Mouse (Mus musculus) limb, embryonic 14.5 days (tissue): Measurements from ENCODE around the gene Ick. TPM values are rescaled to one million over a fixed set of nuclear protein-coding genes. Genes with fewer than 3 reads are reported as not detected.
A peak's percentile ranks its signal among the peaks of the same experiment; 100 is the strongest.
"Not testable (repeated sequence)": the region's sequence is repeated elsewhere in the genome, so short reads cannot be mapped to it uniquely, and the experiment has no call there.

Experiments
- ATAC-seq: fragments of 200-750 bp; cut with Nextera tagmentation; 2 replicates; pipeline ENCODE4 v1.8.0; 2017; ENCODE audit warnings: low read depth, moderate number of reproducible peaks, moderate TSS enrichment; ENCODE audit not compliant: low FRiP score
- DNase-seq: peaks from one replicate; pipeline ENCODE4 v3.0.0-alpha.2; 2015; ENCODE audit warnings: low spot score
- H3K27ac ChIP-seq: fragments of 300-500 bp; sonication (generic); replicated peaks from 2 replicates; pipeline ENCODE4 v1.5.1; 2014; ENCODE audit warnings: low read depth, mild to moderate bottlenecking, low read length, moderate library complexity, mixed read lengths
- H3K27me3 ChIP-seq: fragments of 300-500 bp; sonication (generic); 2 replicates; pipeline ENCODE4 v1.6.1; 2014; ENCODE audit warnings: low read length, mixed read lengths; ENCODE audit not compliant: control insufficient read depth, insufficient read depth
- H3K36me3 ChIP-seq: fragments of 300-500 bp; sonication (generic); 2 replicates; pipeline ENCODE4 v1.6.1; 2014; ENCODE audit warnings: mild to moderate bottlenecking, low read length, moderate library complexity, mixed read lengths; ENCODE audit not compliant: control insufficient read depth, insufficient read depth
- H3K4me1 ChIP-seq: fragments of 300-500 bp; sonication (generic); 2 replicates; pipeline ENCODE4 v1.6.1; 2014; ENCODE audit warnings: antibody characterized with exemption, low read length, mixed read lengths; ENCODE audit not compliant: control insufficient read depth, insufficient read depth
- H3K4me2 ChIP-seq: fragments of 300-500 bp; sonication (generic); replicated peaks from 2 replicates; pipeline ENCODE4 v1.6.1; 2014; ENCODE audit warnings: low read depth, mild to moderate bottlenecking, low read length, moderate library complexity; ENCODE audit not compliant: severe bottlenecking
- H3K4me3 ChIP-seq: fragments of 300-500 bp; sonication (generic); replicated peaks from 2 replicates; pipeline ENCODE4 v1.5.1; 2014; ENCODE audit warnings: low read length
- H3K9ac ChIP-seq: fragments of 300-500 bp; sonication (generic); 2 replicates; pipeline ENCODE4 v1.6.1; 2014; ENCODE audit warnings: mild to moderate bottlenecking, low read depth, low read length, moderate library complexity; ENCODE audit not compliant: severe bottlenecking
- H3K9me3 ChIP-seq: fragments of 300-500 bp; sonication (generic); 2 replicates; pipeline ENCODE4 v1.6.1; 2016; ENCODE audit warnings: low read length; ENCODE audit not compliant: control insufficient read depth
- POLR2A ChIP-seq: fragments of 200-500 bp; IDR thresholded peaks from 2 replicates; pipeline ENCODE4 v1.8.0; 2012; ENCODE audit warnings: inconsistent platforms, mild to moderate bottlenecking, moderate library complexity, borderline replicate concordance; ENCODE audit not compliant: insufficient read depth, insufficient read length; ENCODE audit errors: extremely low read depth
- WGBS: fragments of 180-500 bp; shearing (Covaris S2); extraction: QIAGEN DNeasy Blood & Tissue Kit; methylation state at CpG from one replicate; pipeline ENCODE4 v1.1.7; 2014; 5-methylcytosine and 5-hydroxymethylcytosine counted together
- polyA plus RNA-seq, 2 experiments: library from polyadenylated mRNA; depleted of rRNA in 1 of 2; stranded (reverse) in 1 of 2; unstranded in 1 of 2; fragments of >200 nt; fragmentation: Nextera tagmentation in 1 of 2; extraction: Ambion mirVana in 1 of 2; gene quantifications; 2 replicates each; pipeline versions ENCODE4 v1.2.1 to v1.2.3; 2012 to 2014

The Ick gene
- polyA plus RNA-seq, 2 experiments, result 25.4 to 31.0 TPM

- Histone ChIP-seq H3K4me1 (peaks cover 3% of the 10 kb centered on the region; the same call in 1 of the 2 replicates), H3K4me3 (no peak overlapping the region), H3K27ac (no peak overlapping the region), H3K9me3 (no peaks in the 10 kb centered on the region), H3K27me3 (no peaks in the 10 kb centered on the region), H3K36me3 (no peaks in the 10 kb centered on the region), H3K4me2 (no peak overlapping the region), H3K9ac (no peak overlapping the region)
- ATAC-seq (no peak), DNase-seq (no peak)
- TF ChIP-seq POLR2A, result no peak
- WGBS, result 89% methylated on average over 4 of the region's 4 CpGs
Observed at GRCm38 (mm10) chr9:78071626-78072025, 37.4 kb upstream of the Ick start.

DNA sequence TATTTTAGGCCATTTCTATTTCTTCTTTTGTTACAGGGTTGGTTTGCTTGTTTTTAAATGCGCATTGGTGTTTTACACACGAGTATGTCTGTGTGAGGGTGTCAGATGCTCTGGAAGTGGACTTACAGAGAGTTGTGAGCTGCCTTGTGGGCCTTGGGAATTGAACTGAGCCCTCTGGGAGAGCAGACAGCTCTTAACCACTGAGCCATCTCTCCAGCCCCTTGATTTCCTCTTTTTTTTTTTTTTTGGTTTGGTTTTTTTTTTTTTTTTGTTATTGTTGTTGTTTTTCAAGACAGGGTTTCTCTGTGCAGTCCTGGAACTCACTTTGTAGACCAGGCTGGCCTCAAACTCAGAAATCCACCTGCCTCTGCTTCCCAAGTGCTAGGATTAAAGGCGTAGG is 35.7 kb upstream of the Ick start:
- not testable (repeated sequence) for H3K36me3 ChIP-seq, H3K9me3 ChIP-seq, H3K27ac ChIP-seq, H3K4me3 ChIP-seq, H3K27me3 ChIP-seq, H3K9ac ChIP-seq, H3K4me2 ChIP-seq, ATAC-seq, DNase-seq, H3K4me1 ChIP-seq
- 87% methylated on average over 3 of the region's 3 CpGs for WGBS

DNA sequence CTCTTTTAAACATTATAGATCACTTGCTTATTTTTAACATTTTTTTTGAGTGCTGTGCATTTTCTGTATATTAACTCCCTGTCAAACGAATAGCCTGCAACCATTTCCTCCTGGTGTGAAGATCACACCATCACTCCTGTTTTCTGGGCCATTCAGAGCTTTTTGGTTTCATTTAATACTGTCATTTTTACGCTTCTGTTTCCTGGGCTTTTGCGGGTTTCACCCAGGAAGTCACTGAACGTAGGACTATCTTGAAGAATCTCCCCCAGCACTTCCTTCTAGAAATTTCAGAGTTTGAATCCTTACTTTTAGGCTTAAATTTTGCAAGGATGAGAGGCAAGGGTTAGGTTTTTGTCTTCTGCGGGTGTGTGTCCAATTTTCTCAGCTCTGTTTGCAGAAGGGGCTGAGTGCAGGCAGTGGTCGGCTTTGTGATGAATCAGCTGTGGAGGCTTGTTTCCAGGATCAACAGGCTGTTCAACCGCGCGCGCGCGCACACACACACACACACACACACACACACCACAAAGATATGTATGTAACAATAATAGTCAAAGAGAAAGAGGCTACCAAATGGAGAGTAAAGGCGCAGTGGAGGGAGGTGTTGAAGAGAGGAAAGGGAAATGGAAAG is 35.2 kb upstream of the Ick start:
- 91% methylated on average over 13 of the region's 13 CpGs for WGBS
- no peak overlapping the region for H3K4me2 ChIP-seq
- H3K4me3 ChIP-seq, result no peak overlapping the region
- no peaks in the 10 kb centered on the region for H3K36me3 ChIP-seq
- DNase-seq (no peak), ATAC-seq (no peak)
- H3K4me1 ChIP-seq, result peaks cover 3% of the 10 kb centered on the region; the same call in 1 of the 2 replicates
- no peak overlapping the region for H3K27ac ChIP-seq
- no peak overlapping the region for H3K9ac ChIP-seq
- no peak for TF ChIP-seq POLR2A
- no peaks in the 10 kb centered on the region for H3K27me3 ChIP-seq
- no peaks in the 10 kb centered on the region for H3K9me3 ChIP-seq

DNA sequence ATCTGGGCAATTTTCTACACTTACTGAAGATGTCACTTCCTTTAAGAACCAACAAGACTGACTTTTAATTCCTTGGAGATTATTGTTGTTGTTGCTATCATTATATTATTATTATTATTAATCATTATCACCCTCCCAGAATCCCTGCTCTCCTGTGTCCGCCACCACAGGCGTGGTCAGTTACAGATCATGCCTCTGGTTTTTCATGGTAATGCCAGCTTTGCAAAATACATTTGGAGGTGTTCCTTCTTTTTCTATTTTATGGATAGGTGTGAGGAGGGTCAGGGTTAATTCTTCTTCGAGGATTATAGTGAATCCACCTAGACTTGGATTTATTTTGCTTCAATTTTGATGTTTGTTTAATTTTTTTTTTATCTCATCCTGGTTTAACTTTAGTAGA is 33.7 kb upstream of the Ick start:
- no peaks in the 10 kb centered on the region for H3K27me3 ChIP-seq
- ATAC-seq (no peak), DNase-seq (no peak)
- 85% methylated on average over 3 of the region's 3 CpGs for whole genome bisulfite sequencing
- peaks cover 3% of the 10 kb centered on the region; the same call in 1 of the 2 replicates for H3K4me1 ChIP-seq
- H3K36me3 ChIP-seq, result no peaks in the 10 kb centered on the region
- H3K4me2 ChIP-seq, result no peak overlapping the region
- no peak overlapping the region for H3K27ac ChIP-seq
- TF ChIP-seq POLR2A, result no peak
- no peaks in the 10 kb centered on the region for H3K9me3 ChIP-seq
- H3K9ac ChIP-seq, result no peak overlapping the region
- no peak overlapping the region for H3K4me3 ChIP-seq

- 30% methylated on average over 2 of the region's 2 CpGs for WGBS
- TF ChIP-seq POLR2A, result no peak
- Histone ChIP-seq H3K27ac (no peak overlapping the region), H3K9ac (no peak overlapping the region), H3K4me3 (no peak overlapping the region), H3K4me2 (no peak overlapping the region), H3K27me3 (no peaks in the 10 kb centered on the region), H3K4me1 (no peaks in the 10 kb centered on the region), H3K9me3 (no peaks in the 10 kb centered on the region), H3K36me3 (peaks cover 15% of the 10 kb centered on the region)
- peak; percentile 40 for DNase-seq
- ATAC-seq, result peak; percentile 47; the same call in 1 of the 2 replicates
Observed at GRCm38 (mm10) chr9:78078240-78078639, 30.8 kb upstream of the Ick start.

DNA sequence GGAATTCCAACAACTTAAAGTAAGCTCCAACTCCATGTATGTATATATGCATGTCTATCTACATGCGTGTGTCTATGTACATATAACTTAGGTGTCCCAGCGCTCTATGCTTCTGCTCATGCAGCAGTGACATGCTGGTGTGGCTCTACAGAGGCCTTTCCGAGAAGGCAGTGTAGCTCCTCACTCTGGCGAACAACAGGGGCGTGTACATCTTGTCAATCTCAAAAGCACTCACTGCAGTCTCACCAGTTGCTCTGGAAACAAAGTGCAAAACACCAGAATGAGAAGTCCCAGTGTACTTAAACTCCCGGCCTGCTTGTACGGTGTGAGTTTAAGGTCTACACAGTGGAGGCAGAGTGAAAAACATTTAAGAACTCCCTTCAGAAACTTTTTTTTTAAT is 27.2 kb upstream of the Ick start:
- H3K27me3 ChIP-seq, result no peaks in the 10 kb centered on the region
- H3K4me2 ChIP-seq, result no peak overlapping the region
- TF ChIP-seq POLR2A, result no peak
- DNase-seq, result no peak
- H3K9me3 ChIP-seq, result no peaks in the 10 kb centered on the region
- peaks cover 50% of the 10 kb centered on the region for H3K36me3 ChIP-seq
- no peak for ATAC-seq
- H3K4me3 ChIP-seq, result no peak overlapping the region
- H3K4me1 ChIP-seq, result no peaks in the 10 kb centered on the region
- H3K27ac ChIP-seq, result no peak overlapping the region
- H3K9ac ChIP-seq, result no peak overlapping the region
- WGBS, result 93% methylated on average over 7 of the region's 7 CpGs
